Mouse (Mus musculus) large intestine, adult 2 months (tissue): ENCODE measurements around the gene Wdr70. TPM values are rescaled to one million over a fixed set of nuclear protein-coding genes. Genes with fewer than 3 reads are reported as not detected.

Experiments used
- DNase-seq: peaks from one replicate; pipeline ENCODE4 v3.0.0-alpha.2; 2012; ENCODE audit warnings: low read depth, low spot score
- WGBS: fragments of 180-500 bp; shearing (Covaris S2); methylation state at CpG from one replicate; pipeline ENCODE4 v1.1.7; 2018; 5-methylcytosine and 5-hydroxymethylcytosine counted together
- polyA plus RNA-seq: library from polyadenylated mRNA; depleted of rRNA; stranded (reverse); fragments of >200 nt; gene quantifications from 2 replicates; pipeline ENCODE4 v1.2.3, GENCODE M21; 2012

The Wdr70 gene
- polyA plus RNA-seq, 1 experiment: 9.0 TPM

DNA sequence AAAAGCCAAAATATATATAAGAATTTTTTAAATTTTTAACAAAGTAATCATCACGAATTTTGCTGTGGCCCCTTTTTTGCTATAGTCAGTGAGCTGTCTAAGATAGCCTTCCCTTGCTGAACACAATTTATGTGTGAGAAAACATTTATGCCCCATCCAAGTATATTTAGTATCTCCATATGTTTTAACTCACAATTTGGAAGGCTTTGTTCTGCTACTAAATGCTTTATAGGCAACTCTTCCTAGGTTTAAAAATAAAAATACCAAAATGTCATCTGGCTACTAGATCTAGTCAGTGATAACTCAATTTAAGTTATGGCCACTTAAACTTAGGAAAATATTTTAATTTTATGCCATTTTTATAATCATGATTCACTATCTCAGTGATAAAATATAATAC lies 142.1 kb downstream of the Wdr70 start:
- WGBS: 79% methylated on average over 1 of the region's 1 CpGs
- no peak for DNase-seq

DNA sequence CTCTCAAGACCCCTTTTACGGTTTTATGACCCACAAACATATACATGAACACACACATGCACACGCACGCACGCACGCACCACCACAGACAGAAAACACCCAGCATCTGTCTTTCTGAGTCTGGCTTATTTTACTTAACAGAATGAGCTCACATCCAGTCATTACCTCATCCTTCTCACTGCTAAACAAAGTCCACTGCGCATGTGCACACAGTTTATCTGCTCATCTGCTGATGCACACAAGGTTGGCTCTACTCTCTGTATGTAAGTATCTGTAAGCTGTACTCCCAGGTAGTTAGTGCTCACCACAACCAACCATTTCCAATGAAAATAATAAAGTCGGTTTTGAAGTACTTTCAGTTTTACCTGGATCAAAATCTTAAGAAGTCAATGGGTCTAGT lies 148.4 kb downstream of the Wdr70 start:
- WGBS: 80% methylated on average over 7 of the region's 7 CpGs
- no peak for DNase-seq

DNA sequence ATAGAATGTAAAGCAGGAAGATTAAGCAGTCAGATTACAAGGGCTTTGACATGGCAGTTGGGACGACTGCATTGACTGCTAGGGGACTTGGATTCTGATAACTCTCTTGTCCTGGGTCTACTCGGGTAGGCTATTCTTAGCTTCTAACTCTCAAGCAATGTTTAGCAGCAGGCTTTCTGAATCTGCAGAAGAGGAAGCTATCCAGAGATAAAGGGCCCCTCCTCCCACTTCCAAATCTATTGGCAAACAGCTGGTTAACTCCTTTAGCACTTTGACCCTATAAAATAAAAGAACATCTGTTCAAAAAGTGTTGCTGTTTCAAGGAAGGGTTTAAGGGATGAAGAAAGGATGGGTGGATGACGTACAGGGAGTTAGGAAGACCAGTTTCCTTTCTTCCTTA lies 157.3 kb downstream of the Wdr70 start:
- 34% methylated on average over 3 of the region's 3 CpGs for WGBS
- no peak for DNase-seq

DNA sequence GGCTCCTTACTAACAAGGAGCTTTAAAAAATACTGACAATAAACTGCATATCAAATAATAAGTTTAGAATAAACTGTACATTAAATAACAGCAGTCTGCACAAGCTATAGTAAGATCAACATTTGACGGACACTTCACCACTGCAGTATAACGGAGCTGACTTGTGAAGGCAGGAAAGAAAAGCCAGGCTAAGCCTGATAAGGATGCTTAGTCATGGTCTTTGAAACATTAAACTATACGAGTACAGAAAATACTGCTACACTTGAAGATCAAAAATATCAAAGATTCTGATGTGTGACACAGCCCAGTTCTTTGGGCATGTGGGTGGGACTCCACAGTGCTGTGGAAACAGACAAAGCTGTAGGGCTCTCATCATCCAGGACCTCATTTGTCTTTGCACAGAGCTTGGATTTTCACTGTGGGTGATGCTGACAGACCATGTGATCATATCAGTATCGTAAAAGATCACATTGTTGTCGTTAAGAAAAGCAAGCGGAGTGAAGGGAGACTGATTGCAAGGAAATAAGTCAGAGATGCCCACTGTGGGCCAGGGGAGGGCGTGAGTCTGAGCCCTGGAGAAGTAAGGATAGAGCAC lies 163.3 kb downstream of the Wdr70 start:
- DNase-seq: no peak
- WGBS: 74% methylated on average over 7 of the region's 7 CpGs

DNA sequence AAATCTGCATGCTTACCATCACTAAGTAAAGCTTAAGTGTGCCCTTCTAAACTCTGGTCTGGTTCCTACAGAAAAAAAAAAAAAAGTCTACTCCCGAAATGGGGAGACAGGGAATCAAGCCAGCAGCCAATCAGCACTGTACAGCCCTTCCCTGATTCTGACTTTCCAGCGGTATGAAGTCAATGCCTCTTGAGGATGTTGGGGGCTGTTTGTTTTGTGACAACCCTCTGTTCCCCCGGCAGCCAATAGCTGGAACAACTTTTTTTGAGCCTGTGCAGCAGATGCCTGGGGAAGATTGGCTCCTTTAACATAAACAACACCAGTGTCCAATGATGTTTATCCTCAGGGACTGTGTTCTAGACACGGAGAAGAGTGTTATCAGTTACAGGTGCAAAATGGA lies 164.4 kb downstream of the Wdr70 start:
- no peak for DNase-seq
- 46% methylated on average over 4 of the region's 4 CpGs for WGBS

- DNase-seq: no peak
- WGBS: 50% methylated on average over 16 of the region's 16 CpGs
These were observed 164.9 kb downstream of the Wdr70 start for GRCm38 (mm10) chr15:7934105-7934504.

DNA sequence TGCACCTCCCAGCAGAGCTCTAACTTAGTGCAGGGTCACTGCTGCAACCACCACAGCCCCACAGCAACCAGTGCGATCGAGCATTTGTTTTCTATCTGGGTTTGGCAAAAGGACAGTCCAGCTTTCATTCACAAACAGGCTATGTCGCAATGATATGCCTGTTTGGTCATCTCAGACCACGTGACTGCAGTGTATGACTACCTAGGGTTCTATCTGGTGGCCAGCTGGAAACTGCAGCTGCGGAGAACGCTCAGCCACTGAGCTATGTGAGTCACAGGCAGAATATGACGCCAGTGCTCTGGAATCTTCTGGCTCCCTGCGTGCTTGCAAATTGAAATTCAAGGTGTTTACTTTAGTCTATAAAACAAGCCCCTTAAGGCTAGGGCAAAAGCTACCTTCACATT lies 167.4 kb downstream of the Wdr70 start:
- WGBS: 24% methylated on average over 8 of the region's 8 CpGs
- no peak for DNase-seq

GRCm38 (mm10) chr15:7925382-7925781 lies 173.6 kb downstream of the Wdr70 start:
- no peak for DNase-seq
- WGBS: 91% methylated on average over 4 of the region's 4 CpGs

GRCm38 (mm10) chr15:7923281-7923680 lies 175.7 kb downstream of the Wdr70 start:
- 86% methylated on average over 4 of the region's 4 CpGs for WGBS
- no peak for DNase-seq

DNA sequence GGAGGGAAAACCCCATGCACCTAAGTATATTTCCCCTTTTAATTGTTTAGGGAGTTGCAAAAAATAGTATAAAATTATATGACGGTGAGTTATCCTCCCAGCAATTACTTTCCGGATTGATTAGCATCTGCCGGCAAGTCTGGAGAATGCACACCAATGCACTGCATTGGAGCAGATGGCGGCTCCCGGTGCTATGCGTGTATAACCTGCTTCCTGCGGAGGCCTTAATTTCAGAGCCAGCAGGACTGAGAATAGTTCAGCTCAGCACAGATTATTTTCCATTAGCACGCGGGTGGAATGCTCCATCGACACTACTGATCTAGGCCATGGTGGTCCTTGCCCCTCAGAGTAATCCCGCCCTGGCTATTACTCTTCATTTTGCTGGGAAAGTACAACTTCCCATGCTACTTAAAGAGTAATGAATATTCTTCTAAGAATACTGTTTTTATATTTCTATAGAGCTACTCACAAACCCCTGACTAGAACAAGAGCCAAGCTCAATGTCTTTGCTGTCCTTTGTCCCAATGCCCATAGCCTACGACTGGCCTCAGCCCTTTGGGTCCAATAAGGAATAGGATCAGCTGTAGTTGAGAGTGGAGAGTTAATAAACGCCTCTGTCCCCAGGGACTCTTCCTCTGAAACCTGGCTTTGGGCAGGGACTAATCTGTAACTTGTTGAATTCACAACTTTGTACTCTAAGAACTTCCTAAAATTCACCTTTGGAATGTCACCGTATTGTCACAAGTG lies 176.5 kb downstream of the Wdr70 start:
- DNase-seq: no peak
- WGBS: 96% methylated on average over 14 of the region's 14 CpGs

DNA sequence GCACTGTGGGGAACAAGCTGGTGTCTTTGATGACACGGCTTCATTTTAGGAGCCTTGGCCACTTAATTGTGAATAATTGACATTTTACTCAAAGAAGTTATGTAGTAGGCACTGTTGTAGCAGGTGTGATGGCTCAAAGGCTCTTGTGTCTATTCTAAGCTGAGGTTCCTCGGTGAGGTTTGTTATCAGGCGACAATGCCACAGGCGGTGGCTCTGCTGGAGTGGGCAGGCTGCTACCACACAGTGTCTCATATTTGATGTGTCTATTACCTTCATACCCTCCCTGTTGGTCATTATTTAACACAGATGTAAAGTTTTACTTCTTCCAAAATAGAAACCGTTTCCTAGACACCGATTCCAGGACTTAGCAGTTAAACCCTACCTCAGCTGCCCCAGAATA lies 177.9 kb downstream of the Wdr70 start:
- no peak for DNase-seq
- 87% methylated on average over 6 of the region's 6 CpGs for WGBS

- WGBS: 85% methylated on average over 5 of the region's 5 CpGs
- no peak for DNase-seq
These were observed 192.4 kb downstream of the Wdr70 start for GRCm38 (mm10) chr15:7906491-7907035.

DNA sequence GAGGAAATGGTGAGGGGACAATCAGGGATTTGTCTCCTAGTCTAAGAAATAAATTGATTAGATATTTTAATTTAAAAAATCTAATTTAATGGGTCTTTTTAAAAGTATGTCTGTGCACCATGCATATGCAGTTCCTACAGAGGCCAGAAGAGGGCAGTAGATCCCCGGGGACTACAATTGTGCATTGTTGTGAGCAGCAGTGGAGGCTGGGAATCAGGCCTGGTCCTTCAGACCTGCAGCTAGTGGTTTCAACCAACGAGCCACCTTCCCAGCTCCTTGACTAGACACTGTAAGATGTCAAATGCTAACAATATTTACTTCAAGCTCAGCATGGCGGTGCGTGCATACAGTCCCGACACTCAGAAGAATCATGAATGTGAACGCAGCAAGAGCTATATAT lies 199.7 kb downstream of the Wdr70 start:
- 97% methylated on average over 6 of the region's 6 CpGs for WGBS
- DNase-seq: no peak

DNA sequence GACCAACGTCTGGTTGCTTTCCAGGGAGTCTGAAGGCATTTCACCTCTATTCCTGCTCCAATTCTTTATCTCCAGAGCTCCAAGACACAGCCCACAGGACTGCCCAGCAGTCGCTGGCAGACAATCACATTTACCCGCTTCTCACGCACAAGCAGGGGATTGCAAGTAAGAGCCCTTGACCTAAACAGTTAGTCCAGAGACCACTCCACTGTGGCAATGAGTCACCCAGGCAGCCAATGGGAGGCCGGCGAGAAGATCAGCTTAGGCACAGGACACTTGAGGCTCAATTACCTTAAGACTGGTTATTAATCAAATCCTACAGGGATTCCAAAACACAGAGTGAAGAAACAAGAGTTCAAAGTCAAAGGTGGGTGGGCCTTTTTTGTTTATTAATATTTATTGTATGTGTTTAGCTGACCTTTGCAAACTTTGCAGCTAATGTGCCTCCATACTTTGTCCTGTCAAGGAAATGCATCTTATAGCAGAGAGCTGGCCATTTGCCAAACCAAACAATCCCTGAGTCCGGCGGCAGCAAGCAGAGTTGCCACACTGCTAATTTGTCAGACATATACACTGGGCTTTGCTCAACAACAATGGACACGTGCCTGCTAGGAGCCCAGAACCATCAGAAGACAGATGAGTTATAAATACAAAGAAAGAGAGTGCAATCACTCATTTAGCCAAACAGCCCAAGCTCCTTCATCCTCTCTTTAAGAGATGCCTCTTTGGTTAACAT lies 207.3 kb downstream of the Wdr70 start:
- WGBS: 50% methylated on average over 9 of the region's 9 CpGs
- peak; percentile 1 for DNase-seq

- 78% methylated on average over 5 of the region's 5 CpGs for WGBS
These were observed 208.7 kb downstream of the Wdr70 start for GRCm38 (mm10) chr15:7890286-7890685.

GRCm38 (mm10) chr15:7889362-7889674 lies 209.7 kb downstream of the Wdr70 start:
- DNase-seq: no peak

More at GRCm38 (mm10) chr15:7890286-7890685, 208.7 kb downstream of the Wdr70 start:
- no peak for DNase-seq

DNA sequence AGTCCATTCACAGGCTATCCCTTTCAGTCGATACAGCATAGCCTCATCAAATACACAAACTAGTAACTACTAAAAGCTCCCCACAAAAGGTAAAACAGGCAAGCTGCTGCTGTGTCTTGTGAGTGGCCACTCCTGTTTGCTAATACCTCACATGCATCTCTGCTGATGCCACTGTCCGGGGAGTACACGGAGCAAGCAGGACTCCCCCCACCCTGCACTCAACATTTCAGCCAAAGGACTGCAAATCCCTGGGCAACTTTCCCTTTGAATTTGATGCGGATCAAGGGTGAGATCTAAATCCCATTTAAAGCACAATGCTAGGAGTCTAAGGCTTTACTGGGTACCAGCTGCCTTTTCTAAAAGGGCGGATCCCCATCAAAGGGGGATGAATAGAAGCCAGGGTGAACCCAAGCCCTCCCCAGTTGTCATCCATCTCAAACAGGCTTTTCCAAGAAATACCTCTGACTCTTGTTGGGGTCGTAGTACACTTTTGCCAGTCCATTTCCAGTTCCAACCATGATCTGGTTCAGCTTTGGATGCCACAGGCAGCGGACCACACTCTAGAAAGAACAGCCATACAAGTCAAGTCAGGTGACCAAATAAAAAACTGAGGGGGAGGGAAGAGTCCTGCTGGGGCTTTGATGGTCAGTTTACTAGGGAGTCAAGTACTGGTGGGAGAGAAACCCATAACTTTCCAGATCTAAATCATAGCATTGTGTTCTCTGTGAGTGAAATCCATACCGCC lies 210.2 kb downstream of the Wdr70 start:
- 94% methylated on average over 8 of the region's 8 CpGs for WGBS
- no peak for DNase-seq

More at GRCm38 (mm10) chr15:7889362-7889674, 209.7 kb downstream of the Wdr70 start:
- 94% methylated on average over 5 of the region's 5 CpGs for WGBS

- 79% methylated on average over 8 of the region's 8 CpGs for WGBS
- DNase-seq: no peak
These were observed 212.4 kb downstream of the Wdr70 start for GRCm38 (mm10) chr15:7886591-7886990.

GRCm38 (mm10) chr15:7885106-7885505 lies 213.9 kb downstream of the Wdr70 start:
- 76% methylated on average over 10 of the region's 10 CpGs for WGBS
- DNase-seq: no peak

GRCm38 (mm10) chr15:7884181-7884580 lies 214.8 kb downstream of the Wdr70 start:
- WGBS: 95% methylated on average over 11 of the region's 11 CpGs
- DNase-seq: no peak
